Mouse (Mus musculus) heart, postnatal 4 days (tissue): ENCODE data around the gene Sema6d. TPM values are rescaled to one million over a fixed set of nuclear protein-coding genes. Genes with fewer than 3 reads are reported as not detected.

ENCODE experiments used
- DNase-seq: peaks from one replicate; pipeline ENCODE4 v3.0.0; 2021
- total RNA-seq, 2 experiments: library from RNA; stranded (reverse); gene quantifications; 2 replicates each; pipeline ENCODE4 v1.2.3; 2021

Sema6d gene
- total RNA-seq, 2 experiments from 2014 or later: 42.9 to 46.6 TPM

- no peak for DNase-seq
Measured at GRCm38 (mm10) chr2:124618526-124619219, 528.9 kb downstream of the Sema6d start.

DNA sequence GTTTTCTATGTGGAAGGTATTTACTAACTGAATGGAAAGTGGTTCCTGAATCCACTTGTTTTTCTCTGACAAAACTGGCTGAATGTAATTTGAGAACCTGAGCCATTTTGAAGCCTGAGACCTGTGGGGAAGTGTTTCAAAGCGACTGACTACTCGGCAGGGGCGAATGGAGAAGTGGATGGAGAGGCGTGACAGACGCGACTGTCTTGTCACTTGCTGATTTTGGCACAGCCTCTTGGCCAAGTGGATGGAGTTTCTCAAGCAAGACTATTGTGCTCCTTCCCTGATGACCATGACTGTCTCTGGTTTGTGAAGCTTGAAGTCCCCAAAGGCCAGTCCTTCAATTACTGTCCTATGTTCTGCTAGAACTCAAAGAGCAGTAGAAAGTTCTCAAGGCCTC, 530.7 kb downstream of the Sema6d start:
- DNase-seq: no peak

DNA sequence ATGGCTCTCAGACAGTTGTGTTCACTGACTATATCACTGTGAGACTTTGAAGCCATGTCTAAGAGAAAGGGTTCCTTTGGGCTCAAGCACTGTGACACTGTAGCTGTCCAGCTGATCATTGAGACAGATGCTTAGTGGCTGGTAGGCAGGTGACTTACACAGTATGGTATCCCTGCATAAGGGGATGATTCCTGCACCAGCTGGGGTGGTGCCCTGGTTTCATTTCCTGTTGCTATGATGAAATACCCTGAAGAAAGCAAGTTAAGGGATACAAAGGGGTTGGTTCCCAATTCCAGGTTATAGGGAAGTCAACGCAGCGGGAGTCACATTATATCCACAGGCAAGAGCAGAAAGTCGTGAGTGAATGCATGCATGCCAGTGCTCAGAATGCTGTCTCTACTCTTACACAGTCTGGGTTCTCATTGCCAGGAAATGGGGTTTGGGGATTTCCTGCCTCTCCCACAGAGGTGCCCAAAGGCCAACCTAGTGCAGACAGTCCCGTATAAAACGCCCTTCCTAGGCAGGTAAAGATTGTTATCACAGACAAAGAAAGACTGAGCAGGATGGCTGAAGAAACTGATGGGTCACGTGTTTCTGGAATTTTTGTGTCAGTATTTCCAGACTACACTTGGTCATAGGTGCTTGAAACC, 532.3 kb downstream of the Sema6d start:
- no peak for DNase-seq

DNA sequence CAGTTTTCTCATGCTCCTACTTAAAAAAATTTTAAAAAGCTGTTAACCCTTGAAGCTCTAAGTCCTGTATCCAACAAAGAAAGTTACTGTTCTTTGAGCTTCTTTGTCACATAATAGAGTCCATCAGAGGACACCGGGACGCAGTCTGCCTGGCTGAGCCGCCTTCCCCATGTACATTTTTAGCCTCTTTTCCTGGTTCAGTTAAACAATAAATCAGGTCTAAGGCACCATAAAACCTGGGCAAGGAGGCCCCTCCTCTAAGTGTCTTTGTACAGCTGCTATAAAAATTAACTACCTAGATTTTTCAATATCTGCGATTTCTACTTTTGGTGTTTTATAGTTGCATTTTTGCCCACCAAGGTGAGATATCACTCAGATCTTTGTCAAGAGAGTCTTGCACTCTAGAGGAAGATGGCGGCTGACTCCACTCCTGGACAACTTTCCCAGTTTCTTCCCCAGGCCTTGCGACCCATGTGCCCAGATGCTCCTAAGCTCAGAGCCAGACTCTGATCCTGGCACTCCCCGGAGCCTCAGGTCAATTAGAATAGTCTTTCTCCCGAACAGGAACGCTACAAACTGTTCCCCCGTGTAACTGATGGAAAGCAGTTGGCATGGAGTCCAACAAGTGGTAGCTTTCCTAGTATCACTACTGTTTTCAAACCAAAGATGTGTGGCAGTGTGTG, 534.6 kb downstream of the Sema6d start:
- DNase-seq: no peak

GRCm38 (mm10) chr2:124626425-124626824, 536.7 kb downstream of the Sema6d start:
- DNase-seq: no peak

GRCm38 (mm10) chr2:124627664-124628063, 537.9 kb downstream of the Sema6d start:
- no peak for DNase-seq

DNA sequence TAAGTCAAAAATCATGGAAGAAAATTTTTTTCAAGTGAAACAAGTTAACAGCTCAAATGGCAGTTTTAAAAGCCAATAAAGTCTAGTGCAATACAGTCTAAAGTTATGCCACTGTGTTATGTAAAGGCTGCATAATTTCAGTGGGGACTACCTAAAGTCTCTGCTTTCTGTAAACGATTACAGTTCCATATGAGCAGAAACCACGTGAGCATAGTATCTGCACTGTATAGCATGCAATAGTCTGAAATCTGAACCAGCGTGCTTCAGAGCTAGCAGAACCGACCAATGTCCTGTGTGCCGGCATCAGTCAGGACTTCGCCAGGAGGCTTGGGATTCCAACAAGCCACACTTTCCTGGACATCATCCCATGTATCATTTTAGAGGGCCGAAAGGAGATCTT, 538.9 kb downstream of the Sema6d start:
- no peak for DNase-seq

DNA sequence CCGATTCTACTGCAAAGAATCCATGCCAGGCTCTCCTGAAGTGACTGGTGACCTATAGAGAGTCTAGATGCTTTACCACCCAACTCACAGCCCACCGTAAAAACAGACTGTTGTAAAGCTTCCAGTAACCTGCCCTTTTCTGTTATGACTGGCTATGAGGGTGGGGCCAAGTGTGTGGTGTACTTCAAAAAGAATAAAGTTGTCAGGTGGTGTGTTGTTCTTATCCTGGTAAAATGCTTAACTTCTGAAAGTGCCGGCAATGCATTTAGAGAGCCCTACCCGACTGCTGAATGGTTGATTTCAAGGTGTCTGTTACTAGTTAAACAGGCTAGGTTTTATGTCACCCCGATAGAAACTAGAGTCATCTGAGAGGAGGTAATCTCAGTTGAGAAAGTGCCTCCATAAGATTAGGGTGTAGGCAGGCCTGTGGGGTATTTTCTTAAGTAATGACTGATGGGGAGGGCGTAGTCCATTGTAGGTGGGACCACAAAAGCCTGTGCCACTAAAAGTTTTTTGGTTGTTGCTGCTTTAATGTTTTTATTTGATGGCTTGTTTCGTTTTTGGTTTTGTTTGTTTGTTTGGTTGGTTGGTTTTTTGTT, 544.7 kb downstream of the Sema6d start:
- no peak for DNase-seq

- no peak for DNase-seq
Measured at GRCm38 (mm10) chr2:124635271-124635865, 545.6 kb downstream of the Sema6d start.

GRCm38 (mm10) chr2:124637080-124637479, 547.3 kb downstream of the Sema6d start:
- DNase-seq: no peak

DNA sequence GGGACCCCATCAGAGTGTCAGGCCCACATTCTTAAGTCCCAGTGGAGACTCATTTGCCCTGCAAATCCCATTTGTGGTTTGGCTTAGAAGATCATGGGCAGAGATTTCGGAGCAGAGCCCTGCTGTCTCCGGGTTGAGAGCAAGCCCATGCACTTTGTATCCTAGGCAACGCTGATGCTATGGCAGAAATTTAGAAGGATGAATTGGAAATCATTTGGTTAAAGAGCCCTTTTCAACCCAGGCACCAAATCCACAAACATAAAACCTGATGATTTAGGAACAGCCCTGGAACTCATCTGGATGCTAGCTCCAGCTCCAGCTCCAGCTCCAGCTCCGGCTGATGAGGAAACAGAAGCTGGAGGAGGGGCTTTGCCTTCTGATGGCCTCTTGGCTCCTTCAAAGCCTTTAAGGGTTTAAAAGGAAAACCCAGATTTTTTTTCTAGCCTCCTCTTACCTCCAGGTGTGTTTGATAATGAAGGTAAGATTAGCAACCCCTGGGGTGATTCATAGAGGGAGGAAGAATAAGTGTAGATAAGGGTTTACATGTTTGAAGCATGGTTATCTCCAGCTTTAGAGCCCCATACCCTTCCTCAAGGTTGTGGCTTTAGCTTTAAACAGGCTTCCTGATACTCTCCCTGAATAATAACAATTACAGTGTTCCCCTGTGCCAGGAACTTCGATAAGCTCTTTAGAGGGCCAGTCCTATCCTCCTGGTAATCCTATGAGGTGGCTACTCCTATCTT, 549.6 kb downstream of the Sema6d start:
- no peak for DNase-seq

DNA sequence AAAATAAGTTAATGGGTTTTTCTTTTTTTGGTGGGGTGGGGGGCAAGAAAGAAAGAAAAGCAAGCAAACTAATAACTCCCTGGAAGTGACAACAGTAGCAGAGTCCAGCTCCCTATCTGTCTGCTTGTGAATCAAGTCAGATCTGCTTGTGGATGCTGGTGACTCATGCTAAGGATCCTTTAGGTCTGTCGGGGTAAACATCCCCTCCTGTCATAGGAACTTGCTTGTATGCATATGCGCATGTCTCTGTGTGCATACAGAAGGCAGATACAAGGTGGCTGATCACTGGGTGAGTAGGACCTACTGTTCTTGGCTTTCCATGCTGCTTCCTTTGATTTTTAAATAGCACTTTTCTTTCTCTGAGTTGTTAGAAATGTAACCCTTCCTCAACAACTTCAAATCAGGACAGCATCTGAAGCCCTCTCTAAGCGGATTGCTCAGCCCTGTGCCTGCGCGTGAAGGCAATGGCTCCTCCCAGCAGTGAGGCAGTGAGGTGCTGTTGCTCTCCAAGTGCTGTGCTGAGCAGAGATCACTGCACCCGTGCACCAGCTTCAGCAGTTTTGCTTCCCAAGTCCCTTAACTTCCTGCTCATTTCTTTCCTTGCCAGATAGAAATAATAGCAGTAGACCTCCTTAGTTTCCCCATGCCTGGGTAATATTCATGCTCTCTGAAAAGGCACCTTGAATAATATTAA, 550.9 kb downstream of the Sema6d start:
- no peak for DNase-seq

GRCm38 (mm10) chr2:124641194-124641558, 551.4 kb downstream of the Sema6d start:
- no peak for DNase-seq

DNA sequence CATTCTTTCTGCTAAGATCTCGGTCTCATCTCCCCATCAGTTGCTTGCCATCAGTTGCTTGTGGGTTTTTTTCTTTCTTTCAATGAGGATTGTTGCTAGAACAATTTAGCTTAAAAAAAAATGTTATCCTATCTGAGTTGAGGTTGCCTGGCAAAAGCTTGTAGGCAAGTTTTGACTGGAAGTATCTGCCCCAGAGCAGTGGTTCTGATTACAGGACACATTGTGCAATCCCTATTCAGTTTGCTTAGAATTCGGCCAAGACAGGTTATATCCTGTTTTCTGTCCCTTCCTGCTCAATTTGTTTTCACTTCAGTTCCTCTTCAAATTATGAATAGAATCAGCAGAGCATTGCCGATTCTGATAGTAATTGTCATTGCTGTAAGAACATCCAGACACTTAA, 552.4 kb downstream of the Sema6d start:
- no peak for DNase-seq

GRCm38 (mm10) chr2:124650609-124651008, 560.8 kb downstream of the Sema6d start:
- DNase-seq: no peak

DNA sequence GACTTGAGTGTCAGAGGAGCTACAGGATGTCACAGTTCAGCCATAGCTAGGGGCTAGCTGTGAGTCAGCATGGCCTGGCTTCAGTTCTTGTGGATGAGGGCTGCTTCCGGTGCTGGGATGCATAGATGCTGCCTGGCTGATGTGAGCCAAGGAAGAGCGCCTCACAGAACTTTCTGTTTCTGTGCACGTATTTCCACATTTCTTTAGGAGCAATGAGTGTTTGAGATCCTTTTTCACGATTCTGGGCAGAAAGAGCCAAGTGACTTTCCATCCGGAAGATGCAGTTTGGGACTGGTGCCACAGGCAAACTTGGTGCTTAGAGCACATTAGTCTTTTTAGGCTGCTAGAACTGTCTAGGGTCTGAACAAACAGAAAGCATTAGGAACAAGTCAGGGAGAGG, 561.4 kb downstream of the Sema6d start:
- DNase-seq: peak; percentile 41

GRCm38 (mm10) chr2:124653161-124653560, 563.4 kb downstream of the Sema6d start:
- DNase-seq: no peak

DNA sequence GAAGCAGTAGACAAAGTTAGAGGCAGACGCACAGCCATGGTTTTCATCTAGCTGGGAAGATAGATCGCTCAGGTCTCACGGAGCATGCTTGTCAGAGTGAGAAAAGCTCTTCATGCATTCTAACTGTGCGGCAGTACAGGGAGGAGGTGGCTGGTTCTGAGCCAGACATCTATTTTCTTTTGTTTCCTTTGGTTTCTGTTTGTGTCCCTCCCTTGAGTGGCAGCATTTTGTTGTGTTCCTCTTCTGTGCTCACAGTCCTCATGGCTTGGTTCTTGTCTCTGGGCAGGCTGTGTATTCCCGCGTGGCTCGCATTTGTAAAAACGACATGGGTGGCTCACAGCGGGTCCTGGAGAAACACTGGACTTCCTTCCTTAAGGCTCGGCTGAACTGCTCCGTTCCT, 567.6 kb downstream of the Sema6d start:
- DNase-seq: no peak

GRCm38 (mm10) chr2:124658374-124658773, 568.6 kb downstream of the Sema6d start:
- DNase-seq: no peak

GRCm38 (mm10) chr2:124659601-124660000, 569.8 kb downstream of the Sema6d start:
- no peak for DNase-seq

DNA sequence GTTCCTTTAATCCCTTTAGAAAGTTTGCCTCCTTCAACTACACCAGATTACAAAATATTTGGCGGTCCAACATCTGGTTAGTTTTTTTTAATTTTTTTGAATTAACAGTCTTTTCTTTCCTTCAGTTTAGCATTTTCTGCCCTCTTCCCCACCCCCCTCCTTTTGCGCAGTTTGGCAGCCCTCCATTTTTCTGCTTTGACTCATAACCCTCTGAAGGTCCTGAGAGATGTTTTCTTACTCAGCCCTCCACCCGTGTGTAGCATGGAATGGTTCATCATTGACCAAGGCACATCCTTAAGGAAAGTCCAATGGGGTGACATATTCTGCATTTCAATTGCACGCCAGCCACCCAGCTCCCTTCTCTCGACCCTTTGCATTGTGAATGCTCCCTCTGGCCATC, 570.9 kb downstream of the Sema6d start:
- no peak for DNase-seq

DNA sequence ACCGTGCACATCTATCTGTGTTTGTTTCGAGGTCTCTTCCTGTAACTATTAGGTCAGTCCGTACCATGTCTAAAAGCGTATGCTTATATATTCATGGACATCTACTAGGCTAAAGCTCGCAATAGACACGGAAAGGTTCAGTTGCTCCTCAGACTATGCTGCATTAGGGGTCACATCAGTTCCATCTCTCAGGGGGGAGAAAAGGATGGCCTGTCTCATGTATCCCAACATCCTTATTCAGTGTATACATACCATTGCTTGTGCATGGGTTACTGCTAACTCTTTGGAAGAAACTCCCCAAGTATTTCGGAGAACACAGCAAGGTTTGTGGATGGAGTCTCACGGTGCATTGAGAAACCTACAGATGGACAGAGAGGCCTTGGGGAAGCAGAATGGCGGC, 571.5 kb downstream of the Sema6d start:
- no peak for DNase-seq
